Mouse (Mus musculus): ENCODE data around the gene Acsl1. TPM values are rescaled to one million over a fixed set of nuclear protein-coding genes. Genes with fewer than 3 reads are reported as not detected.

Gene Acsl1
- polyA plus RNA-seq, 1 experiment = 44.2 TPM

DNA sequence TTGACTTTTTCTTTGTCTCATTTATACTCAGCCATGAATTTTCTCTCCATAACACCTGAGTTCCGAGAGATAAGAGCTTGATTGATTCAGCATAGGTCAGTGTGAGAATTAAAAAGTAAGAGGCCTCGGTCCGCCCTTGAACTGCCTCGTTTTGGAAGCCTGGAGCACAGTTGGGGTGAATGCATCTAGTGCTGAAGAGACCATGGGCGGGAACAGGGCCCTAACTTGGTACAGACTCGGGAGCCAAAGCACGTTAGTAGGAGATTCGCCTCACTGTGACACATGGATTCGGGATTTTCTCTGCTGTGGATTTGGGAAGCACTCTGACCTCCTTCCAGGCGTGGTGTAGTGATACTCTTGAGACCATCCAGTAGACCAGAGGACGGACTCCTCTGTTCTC, 4.6 kb downstream of the Acsl1 start:
- DNase-seq (ENCODE audit: low spot score) = no peak

DNA sequence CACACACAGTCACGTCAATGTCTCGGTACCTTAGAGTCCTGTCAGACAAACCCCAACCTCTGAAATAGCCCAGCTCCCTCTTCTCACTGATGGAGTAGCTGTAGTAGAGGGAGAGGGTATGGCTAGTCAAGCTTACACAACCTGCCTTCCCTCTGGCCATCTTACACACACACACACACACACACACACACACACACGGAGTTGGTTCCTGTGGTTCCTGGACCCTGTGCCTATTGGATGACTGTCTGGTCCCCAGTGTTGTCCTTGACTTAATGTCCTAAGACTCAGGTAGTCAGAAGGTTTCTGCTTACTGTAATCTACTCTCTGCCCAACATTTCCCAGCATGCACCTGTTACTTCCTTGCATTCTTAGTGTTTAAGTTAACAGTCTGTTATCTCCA, 5.1 kb downstream of the Acsl1 start:
- no peak for DNase-seq (ENCODE audit: low spot score)

DNA sequence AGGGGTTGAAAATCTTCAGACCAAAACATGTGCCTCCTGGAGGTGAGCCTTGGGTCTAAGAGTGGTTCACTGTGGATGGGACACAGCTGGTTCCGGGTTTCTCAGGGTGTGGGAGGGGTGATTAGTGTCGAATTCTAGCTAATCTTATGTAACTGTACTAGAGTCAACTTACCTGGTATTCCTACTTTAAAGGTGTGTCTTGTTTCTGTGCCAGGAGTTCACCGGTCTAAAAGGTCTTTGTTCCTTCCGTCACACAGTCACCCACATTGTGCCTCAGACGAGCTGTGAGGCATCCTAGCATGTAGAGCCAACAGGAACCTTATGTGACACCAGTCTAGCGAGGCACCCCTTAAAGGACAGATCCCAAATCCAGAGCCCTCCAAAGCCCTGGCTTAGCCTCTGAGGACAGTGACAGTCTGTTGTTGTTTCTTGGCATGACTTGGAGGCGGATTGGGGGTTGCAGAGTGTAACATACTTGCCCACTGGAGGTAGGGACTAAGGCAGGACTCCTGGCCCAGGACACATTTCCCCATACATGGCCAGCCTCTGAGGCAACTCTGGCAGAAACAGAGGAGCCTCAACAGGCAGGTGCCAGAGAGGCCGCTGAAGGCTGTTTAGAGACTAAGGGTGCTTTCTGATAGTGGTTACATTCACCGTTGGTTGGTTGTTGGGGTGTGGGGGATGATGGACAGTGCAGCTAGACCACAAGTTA, 7.1 kb downstream of the Acsl1 start:
- DNase-seq (ENCODE audit: low spot score) = no peak

DNA sequence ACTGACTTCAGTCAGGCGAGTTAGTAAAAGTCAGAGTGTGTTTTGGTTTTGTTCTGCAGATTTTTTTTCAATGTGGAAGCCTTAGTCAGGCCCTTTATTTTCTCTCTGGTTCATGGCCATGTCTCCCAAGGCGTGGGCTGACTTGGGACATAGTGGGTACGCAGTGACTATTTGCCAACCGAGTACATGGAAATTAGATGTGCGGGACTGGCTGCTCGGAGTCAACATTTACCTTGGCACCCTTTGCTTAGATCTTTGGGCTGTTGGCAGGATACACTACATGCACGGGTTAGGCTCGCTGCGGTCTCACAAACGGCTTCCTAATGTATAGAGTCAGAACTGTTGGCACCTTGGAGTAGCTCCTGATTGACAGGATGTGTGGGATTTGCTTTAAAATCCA, 7.9 kb downstream of the Acsl1 start:
- DNase-seq (ENCODE audit: low spot score) = no peak

DNA sequence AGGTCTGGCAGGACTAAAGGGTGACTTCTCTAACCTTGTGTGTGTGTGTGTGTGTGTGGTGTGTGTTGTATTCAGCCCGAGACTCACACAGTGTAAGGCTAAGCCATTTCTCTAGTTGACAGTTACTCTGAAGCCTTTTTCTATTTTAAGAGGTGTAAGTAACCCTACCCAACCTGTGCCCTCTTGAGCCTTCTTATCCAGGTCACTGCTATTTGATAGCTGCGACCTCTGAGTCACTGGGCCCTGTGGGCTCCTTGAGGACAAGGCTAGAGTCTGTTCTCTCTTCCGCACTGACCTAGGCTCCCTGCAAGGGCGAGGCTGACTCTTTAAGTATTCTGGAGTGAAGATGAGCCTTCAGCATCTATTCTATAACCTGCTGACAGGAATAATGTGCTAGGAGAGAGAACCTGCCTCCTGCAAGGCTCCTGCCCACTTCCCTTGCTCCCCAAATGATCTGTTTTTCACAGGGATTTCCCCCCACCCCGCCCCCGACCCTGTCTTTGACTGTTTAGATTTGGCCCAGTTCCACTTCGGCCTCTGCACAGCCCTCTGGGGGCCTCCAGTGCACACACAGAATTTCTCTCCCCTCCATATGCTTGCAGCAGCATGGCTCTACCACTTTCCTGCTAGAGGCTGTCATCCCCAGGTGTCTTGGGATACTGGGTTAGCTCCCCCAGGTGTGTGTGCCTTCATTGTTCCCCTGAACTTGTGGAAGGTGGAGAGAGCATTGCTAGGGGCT, 9.1 kb downstream of the Acsl1 start:
- no peak for DNase-seq (ENCODE audit: low spot score)

DNA sequence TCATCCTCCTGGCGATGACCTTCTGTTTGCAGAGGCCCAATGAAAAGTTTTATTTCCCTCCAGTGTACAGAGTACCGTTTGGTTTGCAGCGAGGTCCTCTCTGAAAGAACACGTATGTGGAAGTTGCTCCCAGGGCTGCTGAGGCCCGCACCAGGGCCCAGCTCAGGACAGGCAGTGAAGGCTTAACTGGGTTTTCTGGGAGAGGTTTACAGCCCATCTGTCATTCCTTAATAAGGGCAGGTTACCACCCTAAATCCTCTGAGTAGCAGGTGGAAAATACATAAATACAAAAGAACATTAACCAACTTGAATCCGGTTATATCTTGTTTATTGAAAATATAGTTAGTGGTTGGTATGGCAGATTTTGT, 9.7 kb downstream of the Acsl1 start:
- no peak for DNase-seq (ENCODE audit: low spot score)

DNA sequence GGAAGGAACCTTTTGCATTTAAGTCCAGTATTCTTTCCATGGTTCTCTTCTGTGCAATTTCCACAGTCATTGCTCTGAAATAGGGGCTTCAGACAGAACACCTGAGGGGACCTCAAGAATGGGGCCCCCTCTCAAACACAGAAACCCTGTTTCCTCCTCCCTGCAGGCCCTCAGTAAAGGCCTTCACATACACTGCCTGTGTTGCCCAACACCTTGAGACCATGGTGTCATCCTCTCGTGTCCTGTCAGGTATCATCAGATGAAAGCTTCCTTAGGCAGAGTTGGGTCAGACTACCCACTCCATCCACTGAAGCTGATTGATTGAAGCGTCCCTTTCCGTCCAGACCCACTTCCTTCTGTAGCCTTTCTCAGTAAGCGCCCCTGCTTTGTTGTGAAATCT, 11.9 kb downstream of the Acsl1 start:
- DNase-seq (ENCODE audit: low spot score) = no peak

DNA sequence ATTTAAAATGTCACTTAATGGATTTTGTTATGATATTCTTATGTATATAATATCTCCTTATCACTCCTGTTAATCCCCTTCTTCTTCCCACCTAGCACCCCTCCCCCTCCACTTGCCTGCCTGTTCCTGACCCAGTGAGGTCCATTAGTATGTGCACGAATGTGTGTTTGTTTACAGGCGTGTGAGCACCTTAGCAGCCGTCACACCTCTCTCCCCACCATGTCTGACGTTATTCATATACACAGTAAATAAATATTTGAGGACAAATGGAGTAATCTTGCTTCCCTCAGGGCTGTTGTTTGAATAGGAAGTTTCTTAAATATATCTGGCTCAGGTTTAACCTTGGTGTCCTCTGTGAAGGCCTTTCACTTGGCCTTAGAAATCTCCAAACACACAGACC, 12.4 kb downstream of the Acsl1 start:
- no peak for DNase-seq (ENCODE audit: low spot score)

DNA sequence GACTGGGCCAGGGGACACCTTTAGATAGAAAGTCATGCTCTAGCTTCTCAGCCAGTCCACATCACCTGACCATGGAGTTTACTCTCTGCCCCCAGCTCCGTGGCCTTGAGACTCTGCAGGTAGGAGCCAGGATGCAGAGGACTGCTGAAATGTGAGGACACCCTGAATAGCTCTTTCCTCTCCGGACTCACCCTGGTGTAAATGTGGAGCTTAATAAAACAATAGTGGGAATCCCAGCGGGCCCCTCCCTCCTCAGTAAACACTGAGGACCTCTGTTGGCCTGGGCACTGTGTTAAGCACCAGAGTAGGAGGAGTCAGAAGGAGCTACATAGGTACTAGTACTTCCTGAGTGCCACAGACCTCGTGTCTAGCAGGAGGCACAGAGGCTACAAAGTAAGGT, 13.2 kb downstream of the Acsl1 start:
- DNase-seq (ENCODE audit: low spot score) = no peak

DNA sequence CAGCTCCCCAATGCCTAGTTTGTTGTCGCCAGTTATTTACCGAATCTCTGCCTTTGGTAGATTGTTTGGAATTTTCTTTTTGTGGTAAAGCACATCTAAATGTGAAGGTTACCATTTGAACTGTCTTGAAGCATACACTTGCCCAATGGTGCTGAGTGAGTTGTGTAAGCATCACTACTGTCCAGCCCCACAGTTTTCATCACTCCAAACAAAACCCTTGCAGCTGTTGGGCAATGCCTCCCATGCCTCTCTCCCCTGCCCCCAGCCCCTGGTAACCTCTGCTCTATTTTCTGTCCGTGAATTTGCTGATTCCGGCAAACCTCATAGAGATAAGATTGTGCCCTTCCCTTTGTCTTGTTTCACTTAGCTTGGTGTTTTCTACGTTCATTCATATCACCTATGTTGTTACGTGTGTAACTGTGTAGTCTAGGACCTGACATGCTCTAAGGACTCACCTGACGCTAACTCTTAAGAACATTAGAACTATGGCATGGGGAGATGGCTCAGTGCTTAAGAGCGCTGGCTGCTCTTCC, 14.2 kb downstream of the Acsl1 start:
- no peak for DNase-seq (ENCODE audit: low spot score)

DNA sequence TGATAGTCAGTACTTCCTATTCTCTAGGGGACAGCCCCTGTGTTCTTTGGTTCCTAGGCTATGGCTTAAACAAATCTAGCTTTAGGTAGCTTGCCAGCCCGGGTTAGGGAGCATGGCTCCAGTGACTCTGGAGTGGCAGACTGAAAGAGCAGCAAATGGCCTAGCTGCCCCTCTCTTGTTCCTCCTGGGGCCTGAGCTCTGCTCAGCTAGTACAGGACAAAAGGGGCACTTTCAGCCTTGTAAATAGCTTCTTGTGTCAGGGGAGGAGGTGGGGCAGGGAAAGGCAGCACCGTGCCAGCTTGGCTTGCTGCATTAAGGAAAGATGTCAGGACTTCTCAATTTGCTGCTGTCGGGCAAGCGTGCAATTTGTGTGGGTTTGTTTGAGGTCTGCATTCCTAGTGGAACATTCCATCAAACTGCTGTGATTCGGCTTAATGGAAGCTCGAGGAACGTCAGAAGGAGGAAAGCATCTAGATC, 17.3 kb downstream of the Acsl1 start:
- no peak for DNase-seq (ENCODE audit: low spot score)

DNA sequence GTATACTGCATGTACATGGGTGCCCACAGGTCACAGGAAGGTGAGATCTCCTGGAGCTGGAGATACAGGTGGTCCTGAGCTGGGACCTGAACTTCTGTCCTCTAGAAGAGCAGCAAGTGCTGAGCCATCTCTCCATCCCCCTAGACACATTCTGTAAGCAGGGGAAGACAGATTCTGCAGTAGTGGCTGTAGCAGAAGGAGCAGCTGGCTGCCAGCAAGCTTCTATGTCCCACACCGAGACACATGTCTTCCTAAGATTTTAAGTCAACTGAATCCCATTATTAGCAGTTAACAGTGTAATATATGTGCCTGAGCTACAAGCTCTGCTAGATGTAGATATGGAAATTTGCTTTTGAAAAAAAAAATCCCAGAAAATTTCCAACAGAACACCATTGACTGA, 18.4 kb downstream of the Acsl1 start:
- DNase-seq (ENCODE audit: low spot score) = no peak

DNA sequence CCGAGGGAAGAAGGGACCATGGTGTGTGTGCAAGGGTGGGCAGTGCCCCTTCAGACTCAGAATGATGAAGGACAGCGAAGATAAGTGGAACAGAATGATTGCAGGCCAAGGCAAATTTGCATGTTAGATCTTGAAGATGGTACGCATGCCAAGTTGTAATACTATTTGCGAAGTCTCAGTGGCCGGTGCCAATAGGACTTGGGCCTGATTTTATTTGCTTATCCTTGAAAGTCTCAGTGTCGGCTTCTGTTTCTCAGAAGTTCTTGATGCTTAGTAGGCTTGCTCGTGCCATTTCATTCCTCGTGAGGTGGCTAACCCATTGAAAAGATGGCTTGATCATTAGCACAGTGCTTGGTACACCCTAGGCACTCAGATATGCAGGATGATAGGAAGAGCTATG, 19.4 kb downstream of the Acsl1 start:
- DNase-seq (ENCODE audit: low spot score) = no peak

DNA sequence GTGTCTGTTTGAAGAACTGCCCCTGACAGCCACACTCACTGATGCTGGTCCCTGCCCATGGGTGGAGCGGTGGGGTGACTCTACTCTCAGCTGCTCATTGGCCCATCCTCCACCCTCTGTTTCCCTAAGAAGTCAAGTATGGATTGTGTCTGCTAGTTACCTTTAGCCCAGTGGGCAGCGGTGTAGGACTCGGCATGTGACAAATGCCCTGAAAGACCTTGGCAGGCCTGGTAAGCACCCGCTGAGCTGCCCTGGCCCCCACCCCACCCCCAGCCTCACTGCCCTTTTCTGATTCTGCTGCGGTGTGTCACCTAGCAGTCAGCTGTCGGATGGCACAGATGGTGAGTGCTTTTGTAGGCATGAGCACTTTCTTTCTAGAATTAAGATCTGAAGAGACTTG, 20.0 kb downstream of the Acsl1 start:
- no peak for DNase-seq (ENCODE audit: low spot score)

DNA sequence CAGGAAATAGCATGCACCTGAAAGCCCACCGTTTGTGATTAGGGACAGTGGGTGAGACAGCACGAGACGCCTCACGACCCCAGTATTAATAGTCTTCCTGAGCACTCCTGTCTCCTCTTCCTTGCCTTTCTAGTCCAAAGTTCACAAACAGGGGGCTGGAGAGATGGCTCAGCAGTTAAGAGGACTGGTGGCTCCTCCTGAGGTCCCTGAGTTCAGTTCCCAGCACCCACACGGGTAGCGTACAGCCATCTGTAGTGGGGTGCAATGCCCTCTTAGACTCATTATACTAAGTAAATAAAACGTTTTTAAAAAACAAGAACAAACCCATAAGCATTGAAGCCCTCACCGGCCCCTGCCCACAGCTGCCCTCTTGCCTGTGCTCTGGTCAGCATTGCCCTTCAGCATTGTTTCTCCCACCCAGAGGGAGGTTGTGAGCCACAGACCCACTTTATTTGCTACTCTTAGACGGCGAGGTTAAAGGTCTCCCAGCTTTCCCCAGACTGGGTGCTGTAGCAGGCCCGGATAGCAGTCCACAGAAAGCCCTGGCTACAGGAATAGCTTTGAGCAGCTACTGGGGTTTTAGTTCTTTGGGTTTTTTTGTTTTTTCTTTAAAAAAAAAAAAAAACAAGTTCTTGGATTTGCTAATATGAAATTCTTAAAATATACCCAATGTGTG, 22.8 kb downstream of the Acsl1 start:
- DNase-seq (ENCODE audit: low spot score) = no peak

DNA sequence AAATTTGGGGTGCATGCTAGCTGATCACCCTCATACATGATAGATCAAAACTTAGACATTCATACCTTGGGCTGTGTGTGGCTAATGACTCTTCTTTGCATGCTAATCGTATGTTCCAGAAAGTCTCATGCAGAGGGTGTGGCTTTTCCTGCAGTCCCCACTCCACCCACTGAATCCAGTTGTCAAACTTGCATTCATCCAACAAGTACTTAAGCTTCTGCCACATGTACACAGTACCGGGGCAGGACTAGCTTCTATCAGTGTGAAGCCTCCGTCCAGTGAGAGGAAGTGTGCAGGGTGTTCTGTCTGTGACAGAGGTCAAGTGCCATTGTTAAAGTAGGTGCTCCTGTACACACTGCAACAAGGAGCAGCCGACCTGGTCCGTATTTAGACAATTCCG, 26.0 kb downstream of the Acsl1 start:
- DNase-seq (ENCODE audit: low spot score) = no peak

DNA sequence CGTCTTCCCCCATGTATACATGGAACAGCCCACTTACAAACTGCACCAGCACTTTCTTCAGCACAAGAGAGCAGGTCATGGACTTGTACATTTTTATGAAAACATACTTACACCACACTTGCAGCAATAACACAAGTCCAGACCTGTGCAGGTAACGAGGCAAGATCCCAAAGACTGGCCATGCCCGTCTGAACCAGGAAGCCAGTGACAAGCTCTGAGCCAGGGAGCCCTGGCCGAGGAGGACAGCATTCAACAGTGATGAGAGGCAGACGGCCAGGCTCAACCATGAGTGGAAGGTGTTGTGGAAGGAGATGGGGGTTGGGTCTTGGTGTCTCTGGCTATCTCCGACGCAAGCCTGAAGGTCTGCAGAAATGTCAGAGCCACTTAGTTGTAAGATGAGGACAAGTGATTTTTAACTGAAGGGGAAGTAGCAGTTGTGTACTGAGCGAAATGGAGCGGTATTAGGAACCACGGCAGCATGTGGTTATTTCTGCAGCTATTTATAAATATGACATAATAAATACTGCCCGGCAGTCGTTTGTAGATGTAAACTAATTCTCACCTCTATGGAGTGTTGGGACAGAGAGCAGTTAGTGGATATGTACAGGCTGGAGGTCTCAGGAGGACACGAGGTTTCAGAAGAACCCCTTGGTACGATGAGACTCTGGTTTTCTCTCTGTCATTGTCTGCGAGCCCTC, 26.6 kb downstream of the Acsl1 start:
- no peak for DNase-seq (ENCODE audit: low spot score)

DNA sequence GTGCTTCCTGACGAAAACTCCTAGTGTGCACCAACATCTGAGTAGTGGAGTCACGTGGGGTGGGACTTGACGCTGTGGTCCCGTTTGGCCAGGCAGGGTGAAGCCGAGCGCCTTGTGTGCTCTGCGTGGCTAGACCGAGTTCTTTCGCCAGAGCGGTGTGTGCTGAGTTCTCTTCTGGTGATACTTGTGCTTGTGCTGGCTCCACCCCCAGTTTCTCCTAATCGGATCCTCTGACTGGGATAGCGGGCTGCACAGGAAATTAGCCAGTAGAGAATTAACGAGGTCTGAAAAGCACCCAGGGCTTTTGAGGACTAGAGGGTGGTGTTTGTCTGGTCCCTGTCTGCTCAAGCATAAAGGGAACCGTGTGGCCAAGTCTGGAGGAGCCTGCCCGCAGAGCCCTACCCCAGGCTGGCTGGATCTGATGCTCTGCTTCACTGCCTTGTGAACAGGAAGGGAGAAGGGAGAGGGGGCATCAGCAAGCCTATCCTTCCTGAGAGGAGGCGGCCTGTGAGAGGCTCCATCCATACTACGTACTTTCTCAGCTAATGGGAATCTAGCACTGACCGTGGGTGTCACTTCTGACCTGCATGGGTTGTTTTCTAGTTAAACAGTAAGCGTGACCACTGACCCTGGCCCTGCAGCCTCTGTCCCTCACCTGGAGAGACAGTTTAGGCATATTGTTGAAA, 28.7 kb downstream of the Acsl1 start:
- no peak for DNase-seq (ENCODE audit: low spot score)

DNA sequence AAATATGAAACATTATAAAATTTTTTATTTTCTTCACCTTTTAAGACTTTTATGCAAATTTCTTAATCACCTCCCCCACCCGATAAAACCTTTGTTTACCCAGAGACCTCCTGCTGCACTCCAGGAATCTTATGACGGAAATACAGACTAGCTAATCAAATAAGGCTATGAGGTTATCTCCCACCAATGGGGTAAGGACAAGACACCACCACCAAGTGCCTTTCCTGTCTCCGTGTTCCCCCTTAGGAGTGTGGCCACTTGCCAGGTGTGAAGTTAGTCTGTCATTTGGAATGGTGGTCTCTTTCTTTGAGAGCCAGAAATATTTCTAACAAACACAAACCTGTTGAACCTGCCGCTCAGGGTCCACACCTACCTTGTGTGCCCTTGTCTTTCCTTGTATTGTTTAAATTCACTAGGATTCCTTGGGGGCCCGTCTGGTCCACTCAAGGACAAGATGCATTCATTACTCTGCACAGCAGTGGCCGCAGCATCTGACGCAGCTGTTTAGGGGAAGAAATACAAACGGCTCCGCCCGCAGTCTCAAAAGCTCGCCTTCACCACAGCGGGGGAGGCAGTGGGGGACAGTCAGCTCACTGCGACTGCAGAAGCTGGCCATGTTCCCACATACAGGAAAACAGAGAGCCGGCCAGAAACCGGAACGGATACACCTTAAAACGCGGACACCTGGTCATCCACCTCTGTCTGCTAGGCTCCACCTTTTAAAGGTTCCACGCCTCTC, 31.7 kb downstream of the Acsl1 start:
- DNase-seq (ENCODE audit: low spot score) = no peak

DNA sequence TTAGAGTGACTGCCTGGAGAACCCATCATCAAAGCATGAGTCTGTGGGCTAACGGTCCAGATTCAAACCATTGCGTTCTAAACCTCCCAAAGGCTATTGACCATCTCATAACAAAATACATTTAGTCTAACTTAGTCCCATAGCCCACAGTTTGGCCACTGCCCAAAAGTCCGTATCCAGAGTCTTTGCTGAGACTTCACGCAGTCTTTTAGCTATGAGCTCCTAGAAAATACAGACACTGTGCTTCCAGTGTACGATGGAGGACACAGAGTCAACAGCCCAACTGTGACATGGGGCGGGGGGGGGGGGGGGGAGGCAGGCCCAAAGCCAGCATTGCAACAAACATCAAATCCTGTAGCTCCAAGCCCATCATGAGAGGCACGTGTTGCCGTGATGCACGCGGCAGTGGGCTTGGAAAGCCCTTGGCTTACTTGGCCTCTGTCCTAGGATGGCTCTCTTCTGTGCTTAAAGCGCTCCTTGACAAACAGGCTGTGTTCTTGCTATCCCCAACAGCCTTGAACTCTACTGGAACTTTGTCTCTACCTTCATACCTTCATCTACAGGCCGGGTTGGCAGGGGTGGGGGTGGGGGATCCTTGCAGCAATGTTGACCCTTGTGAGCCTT, 32.3 kb downstream of the Acsl1 start:
- DNase-seq (ENCODE audit: low spot score) = no peak
